Mouse (Mus musculus) forebrain, embryonic 13.5 days (tissue): ENCODE results near the gene Unc93b1. TPM values are rescaled to one million over a fixed set of nuclear protein-coding genes. Genes with fewer than 3 reads are reported as not detected.

Experiments
- ATAC-seq: fragments of 200-750 bp; cut with Nextera tagmentation; 2 replicates; pipeline ENCODE4 v1.8.0; 2017
- H3K27ac ChIP-seq: fragments of 300-500 bp; sonication (generic); 2 replicates; pipeline ENCODE4 v1.5.1; 2015; ENCODE audit warnings: inconsistent platforms, mild to moderate bottlenecking, moderate library complexity
- H3K27me3 ChIP-seq: fragments of 300-500 bp; sonication (generic); 2 replicates; pipeline ENCODE4 v1.6.1; 2015; ENCODE audit warnings: mild to moderate bottlenecking, inconsistent platforms
- H3K36me3 ChIP-seq: fragments of 300-500 bp; sonication (generic); 2 replicates; pipeline ENCODE4 v1.6.1; 2015; ENCODE audit warnings: mild to moderate bottlenecking, inconsistent platforms; ENCODE audit not compliant: poor library complexity, severe bottlenecking
- H3K4me1 ChIP-seq: fragments of 300-500 bp; sonication (generic); 2 replicates; pipeline ENCODE4 v1.6.1; 2015; ENCODE audit warnings: inconsistent platforms
- H3K4me2 ChIP-seq: fragments of 300-500 bp; sonication (generic); 2 replicates; pipeline ENCODE4 v1.6.1; 2015; ENCODE audit warnings: inconsistent platforms, mild to moderate bottlenecking, moderate library complexity
- H3K4me3 ChIP-seq: fragments of 300-500 bp; sonication (generic); 2 replicates; pipeline ENCODE4 v1.5.1; 2015; ENCODE audit warnings: mild to moderate bottlenecking, inconsistent platforms
- H3K9ac ChIP-seq: fragments of 300-500 bp; sonication (generic); 2 replicates; pipeline ENCODE4 v1.6.1; 2015; ENCODE audit warnings: mild to moderate bottlenecking, inconsistent platforms
- H3K9me3 ChIP-seq: fragments of 300-500 bp; sonication (generic); replicated peaks from 2 replicates; pipeline ENCODE4 v1.6.1; 2016; ENCODE audit warnings: inconsistent platforms
- WGBS: fragments of 180-500 bp; shearing (Covaris S2); methylation state at CpG from one replicate; pipeline ENCODE4 v1.1.7; 2015; 5-methylcytosine and 5-hydroxymethylcytosine counted together
- polyA plus RNA-seq: library from polyadenylated mRNA; unstranded; fragments of >200 nt; fragmentation: Nextera tagmentation; extraction: Ambion mirVana; gene quantifications from 2 replicates; pipeline ENCODE4 v1.2.1, GENCODE M21; 2015

Gene Unc93b1
- polyA plus RNA-seq, 1 experiment from 2014 or later: 5.3 TPM

GRCm38 (mm10) chr19:3904363-3904675 lies 30.7 kb upstream of the Unc93b1 start:
- H3K36me3 ChIP-seq: peaks cover 24% of the 10 kb centered on the region
- ATAC-seq: no peak
- H3K4me1 ChIP-seq: peaks cover 16% of the 10 kb centered on the region
- H3K27me3 ChIP-seq: no peaks in the 10 kb centered on the region
- no peak overlapping the region for H3K27ac ChIP-seq
- WGBS: 59% methylated on average over 10 of the region's 10 CpGs
- no peak overlapping the region for H3K9ac ChIP-seq
- no peaks in the 10 kb centered on the region for H3K9me3 ChIP-seq
- no peak overlapping the region for H3K4me3 ChIP-seq
- no peak overlapping the region for H3K4me2 ChIP-seq

- ATAC-seq: no peak
- Histone ChIP-seq H3K9me3 (no peaks in the 10 kb centered on the region), H3K27ac (no peak overlapping the region), H3K36me3 (peaks cover 35% of the 10 kb centered on the region), H3K4me3 (no peak overlapping the region), H3K9ac (peak overlapping the region; percentile 1; the same call in 1 of the 2 replicates), H3K4me1 (peaks cover 16% of the 10 kb centered on the region), H3K27me3 (no peaks in the 10 kb centered on the region), H3K4me2 (0 out of 2 replicates have a peak overlapping the region, but pooled peaks have one; percentile 1)
- 59% methylated on average over 6 of the region's 6 CpGs for WGBS
Observed at GRCm38 (mm10) chr19:3905261-3905969, 29.6 kb upstream of the Unc93b1 start.

- H3K27ac ChIP-seq: no peak overlapping the region
- peak overlapping the region; percentile 44 for H3K4me3 ChIP-seq
- H3K36me3 ChIP-seq: peaks cover 44% of the 10 kb centered on the region
- no peaks in the 10 kb centered on the region for H3K27me3 ChIP-seq
- H3K4me2 ChIP-seq: peak overlapping the region; percentile 69
- peak overlapping the region; percentile 63 for H3K9ac ChIP-seq
- 45% methylated on average over 10 of the region's 10 CpGs for WGBS
- H3K4me1 ChIP-seq: peaks cover 17% of the 10 kb centered on the region
- no peak for ATAC-seq
- H3K9me3 ChIP-seq: no peaks in the 10 kb centered on the region
Observed at GRCm38 (mm10) chr19:3906326-3906725, 28.7 kb upstream of the Unc93b1 start.

- peak within 1 kb of the TSS; percentile 69 for H3K4me2 ChIP-seq
- peak; percentile 59; the same call in 1 of the 2 replicates for ATAC-seq
- peaks cover 24% of the 10 kb centered on the region for H3K4me1 ChIP-seq
- no peaks in the 10 kb centered on the region for H3K9me3 ChIP-seq
- peak within 1 kb of the TSS; percentile 63 for H3K9ac ChIP-seq
- H3K4me3 ChIP-seq: peak within 1 kb of the TSS; percentile 44
- peaks cover 40% of the 10 kb centered on the region for H3K36me3 ChIP-seq
- WGBS: 4% methylated on average over 36 of the region's 36 CpGs
- no peaks in the 10 kb centered on the region for H3K27me3 ChIP-seq
- H3K27ac ChIP-seq: no peak within 1 kb of the TSS
Observed at GRCm38 (mm10) chr19:3906795-3907786, 27.9 kb upstream of the Unc93b1 start, which contains the start of gene Tcirg1. Gene Tcirg1 (minus strand): TSS chr19:3907133.

GRCm38 (mm10) chr19:3907876-3908660 lies 26.9 kb upstream of the Unc93b1 start:
- Histone ChIP-seq H3K9me3 (no peaks in the 10 kb centered on the region), H3K4me2 (peak overlapping the region; percentile 69; the same call in 1 of the 2 replicates), H3K27ac (no peak overlapping the region), H3K4me3 (no peak overlapping the region), H3K27me3 (no peaks in the 10 kb centered on the region), H3K9ac (no peak overlapping the region), H3K4me1 (peaks cover 26% of the 10 kb centered on the region), H3K36me3 (peaks cover 37% of the 10 kb centered on the region)
- no peak for ATAC-seq
- WGBS: 86% methylated on average over 8 of the region's 8 CpGs

- no peak overlapping the region for H3K27ac ChIP-seq
- no peak overlapping the region for H3K9ac ChIP-seq
- no peak overlapping the region for H3K4me3 ChIP-seq
- H3K27me3 ChIP-seq: no peaks in the 10 kb centered on the region
- WGBS: 88% methylated on average over 5 of the region's 5 CpGs
- no peak overlapping the region for H3K4me2 ChIP-seq
- peaks cover 37% of the 10 kb centered on the region for H3K36me3 ChIP-seq
- ATAC-seq: no peak
- no peaks in the 10 kb centered on the region for H3K9me3 ChIP-seq
- peaks cover 35% of the 10 kb centered on the region for H3K4me1 ChIP-seq
Observed at GRCm38 (mm10) chr19:3910206-3910605, 24.8 kb upstream of the Unc93b1 start.

- WGBS: under 1% methylated on average over 43 of the region's 43 CpGs
- Histone ChIP-seq H3K4me3 (peak within 1 kb of the TSS; percentile 59), H3K9ac (peak within 1 kb of the TSS; percentile 68), H3K36me3 (peaks cover 37% of the 10 kb centered on the region), H3K4me1 (peaks cover 19% of the 10 kb centered on the region), H3K4me2 (peak within 1 kb of the TSS; percentile 75), H3K9me3 (no peaks in the 10 kb centered on the region), H3K27ac (peak within 1 kb of the TSS; percentile 48; the same call in 1 of the 2 replicates), H3K27me3 (no peaks in the 10 kb centered on the region)
- ATAC-seq: peak; percentile 99
Observed at GRCm38 (mm10) chr19:3912337-3913204, 22.4 kb upstream of the Unc93b1 start, which contains the start of gene Ndufs8. Gene Ndufs8 (minus strand): TSS chr19:3912774.

GRCm38 (mm10) chr19:3913692-3914091 lies 21.3 kb upstream of the Unc93b1 start:
- Histone ChIP-seq H3K9ac (peak overlapping the region; percentile 68), H3K4me1 (peaks cover 19% of the 10 kb centered on the region), H3K27me3 (no peaks in the 10 kb centered on the region), H3K27ac (no peak overlapping the region), H3K4me3 (peak overlapping the region; percentile 59), H3K9me3 (no peaks in the 10 kb centered on the region), H3K4me2 (peak overlapping the region; percentile 75), H3K36me3 (peaks cover 26% of the 10 kb centered on the region)
- 90% methylated on average over 8 of the region's 8 CpGs for WGBS
- ATAC-seq: no peak

- H3K9me3 ChIP-seq: no peaks in the 10 kb centered on the region
- H3K36me3 ChIP-seq: peaks cover 18% of the 10 kb centered on the region
- no peak overlapping the region for H3K4me3 ChIP-seq
- H3K27ac ChIP-seq: no peak overlapping the region
- no peak overlapping the region for H3K4me2 ChIP-seq
- H3K27me3 ChIP-seq: no peaks in the 10 kb centered on the region
- no peak overlapping the region for H3K9ac ChIP-seq
- WGBS: 95% methylated on average over 5 of the region's 5 CpGs
- ATAC-seq: no peak
- peaks cover 19% of the 10 kb centered on the region for H3K4me1 ChIP-seq
Observed at GRCm38 (mm10) chr19:3914535-3914934, 20.5 kb upstream of the Unc93b1 start.

- Histone ChIP-seq H3K4me1 (peaks cover 14% of the 10 kb centered on the region), H3K27ac (no peak overlapping the region), H3K36me3 (no peaks in the 10 kb centered on the region), H3K9me3 (no peaks in the 10 kb centered on the region), H3K9ac (no peak overlapping the region), H3K4me2 (no peak overlapping the region), H3K4me3 (no peak overlapping the region), H3K27me3 (no peaks in the 10 kb centered on the region)
- ATAC-seq: no peak
- WGBS: 81% methylated on average over 11 of the region's 11 CpGs
Observed at GRCm38 (mm10) chr19:3916727-3917126, 18.3 kb upstream of the Unc93b1 start.

GRCm38 (mm10) chr19:3919928-3920327 lies 15.1 kb upstream of the Unc93b1 start:
- Histone ChIP-seq H3K4me3 (no peak overlapping the region), H3K9me3 (no peaks in the 10 kb centered on the region), H3K27me3 (no peaks in the 10 kb centered on the region), H3K27ac (no peak overlapping the region), H3K4me1 (no peaks in the 10 kb centered on the region), H3K9ac (no peak overlapping the region), H3K36me3 (no peaks in the 10 kb centered on the region), H3K4me2 (no peak overlapping the region)
- ATAC-seq: no peak
